Mouse (Mus musculus): ENCODE data around the gene Mansc1. TPM values are rescaled to one million over a fixed set of nuclear protein-coding genes. Genes with fewer than 3 reads are reported as not detected.
A peak's percentile ranks its signal among the peaks of the same experiment; 100 is the strongest.

The Mansc1 gene
- polyA plus RNA-seq, 1 experiment from 2014 or later: 13.5 TPM

GRCm38 (mm10) chr6:134565606-134566247 is 66.6 kb downstream of the Mansc1 start:
- H3K4me1 ChIP-seq (replicated peaks; ENCODE audit: insufficient read depth, low read length): 0 out of 2 replicates have a peak, but pooled peaks cover 2% of the 10 kb centered on the region
- no peaks in the 10 kb centered on the region for H3K36me3 ChIP-seq (ENCODE audit: insufficient read depth, low read length)
- DNase-seq (ENCODE audit: low spot score) (peak; percentile 47), ATAC-seq (replicated peaks; ENCODE audit: low FRiP score, low read depth) (no peak)
- H3K27me3 ChIP-seq (ENCODE audit: insufficient read depth, low read length): no peaks in the 10 kb centered on the region
- peak overlapping the region; percentile 65 for H3K4me2 ChIP-seq (ENCODE audit: low read length)
- no peaks in the 10 kb centered on the region for H3K9me3 ChIP-seq (replicated peaks; ENCODE audit: low read length)
- peak overlapping the region; percentile 99 for H3K27ac ChIP-seq
- H3K9ac ChIP-seq (ENCODE audit: low read depth, low read length): peak overlapping the region; percentile 98
- H3K4me3 ChIP-seq (replicated peaks; ENCODE audit: low read depth, low read length): peak overlapping the region; percentile 98
- 1% methylated on average over 19 of the region's 19 CpGs for WGBS
- no peak for TF ChIP-seq CTCF (IDR thresholded peaks at IDR 0.05; ENCODE audit: low read depth)

GRCm38 (mm10) chr6:134564539-134564938 is 67.7 kb downstream of the Mansc1 start:
- no peak for ATAC-seq (replicated peaks; ENCODE audit: low FRiP score, low read depth)
- DNase-seq (ENCODE audit: low spot score): peak; percentile 46
- 13% methylated on average over 2 of the region's 2 CpGs for WGBS

GRCm38 (mm10) chr6:134559635-134560034 is 72.7 kb downstream of the Mansc1 start:
- ATAC-seq (replicated peaks; ENCODE audit: low FRiP score, low read depth) (no peak), DNase-seq (ENCODE audit: low spot score) (no peak)
- H3K4me1 ChIP-seq (replicated peaks; ENCODE audit: insufficient read depth, low read length): peaks cover 8% of the 10 kb centered on the region; the same call in 1 of the 2 replicates
- no peak overlapping the region for H3K27ac ChIP-seq
- no peak for TF ChIP-seq CTCF (IDR thresholded peaks at IDR 0.05; ENCODE audit: low read depth)
- no peaks in the 10 kb centered on the region for H3K27me3 ChIP-seq (ENCODE audit: insufficient read depth, low read length)
- no peak overlapping the region for H3K9ac ChIP-seq (ENCODE audit: low read depth, low read length)
- no peaks in the 10 kb centered on the region for H3K9me3 ChIP-seq (replicated peaks; ENCODE audit: low read length)
- H3K36me3 ChIP-seq (ENCODE audit: insufficient read depth, low read length): no peaks in the 10 kb centered on the region
- no peak overlapping the region for H3K4me3 ChIP-seq (replicated peaks; ENCODE audit: low read depth, low read length)
- 68% methylated on average over 3 of the region's 3 CpGs for WGBS
- H3K4me2 ChIP-seq (ENCODE audit: low read length): no peak overlapping the region

More at GRCm38 (mm10) chr6:134564539-134564938, 67.7 kb downstream of the Mansc1 start:
- Histone ChIP-seq H3K4me3 (replicated peaks; ENCODE audit: low read depth, low read length) (peak overlapping the region; percentile 98), H3K4me1 (replicated peaks; ENCODE audit: insufficient read depth, low read length) (0 out of 2 replicates have a peak, but pooled peaks cover 2% of the 10 kb centered on the region), H3K27ac (no peak overlapping the region), H3K36me3 (ENCODE audit: insufficient read depth, low read length) (no peaks in the 10 kb centered on the region), H3K4me2 (ENCODE audit: low read length) (peak overlapping the region; percentile 65), H3K27me3 (ENCODE audit: insufficient read depth, low read length) (no peaks in the 10 kb centered on the region), H3K9ac (ENCODE audit: low read depth, low read length) (no peak overlapping the region), H3K9me3 (replicated peaks; ENCODE audit: low read length) (no peaks in the 10 kb centered on the region)
- TF ChIP-seq CTCF (IDR thresholded peaks at IDR 0.05; ENCODE audit: low read depth): no peak

Other genes starting within 250 kb of the Mansc1 start
- 9.3 and 10.2 TPM in 2 replicates for gene Bcl2l14, start 236.2 kb downstream of the Mansc1 start, polyA plus RNA-seq (2015; fragmentation: Nextera tagmentation; extraction: Ambion mirVana)
- 32.4 and 35.3 TPM in 2 replicates for gene Lrp6, start 65.5 kb downstream of the Mansc1 start, polyA plus RNA-seq (2015; fragmentation: Nextera tagmentation; extraction: Ambion mirVana)
- 20.0 and 20.1 TPM in 2 replicates for gene Borcs5, start 7.0 kb upstream of the Mansc1 start, polyA plus RNA-seq (2015; fragmentation: Nextera tagmentation; extraction: Ambion mirVana)
- 10.1 and 10.3 TPM in 2 replicates for gene Dusp16, start 160.1 kb upstream of the Mansc1 start, polyA plus RNA-seq (2015; fragmentation: Nextera tagmentation; extraction: Ambion mirVana)
- 5.2 and 5.6 TPM in 2 replicates for gene Crebl2, start 197.7 kb upstream of the Mansc1 start, polyA plus RNA-seq (2015; fragmentation: Nextera tagmentation; extraction: Ambion mirVana)

All from kidney, postnatal 0 days (tissue).